Mouse (Mus musculus) lung, postnatal 25 days (tissue): Measurements from ENCODE around the gene Alg2.
A peak's percentile ranks its signal among the peaks of the same experiment; 100 is the strongest.

Experiments
- DNase-seq: peaks from one replicate; pipeline ENCODE4 v3.0.0; 2022; ENCODE audit warnings: low spot score

Gene Alg2

GRCm38 (mm10) chr4:47473968-47474729, at the start of gene Alg2, which contains the start of gene Sec61b:
Alg2 (minus strand) TSS chr4:47474333.
Sec61b (plus strand) TSS chr4:47474658.
- DNase-seq, result peak; percentile 98

DNA sequence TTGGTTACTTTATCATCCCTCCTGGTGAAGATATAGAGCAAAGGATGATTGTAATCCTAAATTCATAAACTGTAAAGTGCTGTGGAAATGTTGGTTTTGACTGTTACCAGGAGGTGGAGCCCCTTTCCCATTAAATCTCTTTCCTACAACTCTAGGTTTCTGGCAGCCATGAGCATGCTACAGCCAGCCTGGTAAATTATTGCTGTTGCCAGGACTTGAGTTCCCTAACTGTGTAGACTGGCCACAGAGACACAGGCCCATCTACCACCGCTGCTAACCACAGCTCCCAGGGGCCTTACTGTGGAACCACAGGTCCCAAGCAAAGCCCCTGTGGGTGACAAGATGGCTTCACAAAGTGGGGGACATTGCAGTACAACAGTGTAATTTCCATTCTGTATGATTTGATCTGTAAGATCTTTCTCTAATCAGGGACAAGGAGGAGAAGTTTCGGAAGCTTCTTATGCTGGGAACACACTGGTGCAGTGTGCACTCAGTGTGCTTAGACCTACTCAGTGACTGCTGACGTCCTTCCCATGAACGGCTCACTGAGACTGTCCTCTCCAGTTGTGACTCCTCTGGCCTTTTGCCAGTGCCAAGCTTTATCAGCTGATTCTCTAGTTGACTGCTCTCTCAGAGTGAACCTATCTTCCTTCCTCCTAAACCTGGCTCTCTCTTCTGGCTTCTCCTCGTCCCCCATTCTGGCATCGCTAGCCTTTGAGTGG, 47.9 kb upstream of the Alg2 start:
- DNase-seq, result no peak

DNA sequence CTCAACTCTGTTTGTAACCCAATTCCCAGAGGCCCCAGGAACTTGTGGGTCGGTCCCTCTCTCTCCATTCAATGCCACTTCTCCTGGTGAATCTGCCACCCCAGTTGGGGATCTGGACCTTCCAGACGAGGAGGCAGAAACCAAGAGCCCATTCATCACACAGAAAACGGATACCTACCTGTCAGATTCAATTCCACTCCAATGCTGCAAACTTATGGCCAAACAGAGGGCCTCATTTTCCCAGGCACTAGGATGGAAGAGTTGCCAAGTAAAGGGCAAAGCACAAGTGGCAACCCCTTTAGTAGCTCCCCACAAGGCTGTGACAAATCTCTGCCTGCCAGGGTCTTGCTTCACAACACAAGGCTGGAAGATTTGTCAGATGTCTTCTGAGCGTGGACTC, 45.9 kb upstream of the Alg2 start:
- DNase-seq, result no peak

DNA sequence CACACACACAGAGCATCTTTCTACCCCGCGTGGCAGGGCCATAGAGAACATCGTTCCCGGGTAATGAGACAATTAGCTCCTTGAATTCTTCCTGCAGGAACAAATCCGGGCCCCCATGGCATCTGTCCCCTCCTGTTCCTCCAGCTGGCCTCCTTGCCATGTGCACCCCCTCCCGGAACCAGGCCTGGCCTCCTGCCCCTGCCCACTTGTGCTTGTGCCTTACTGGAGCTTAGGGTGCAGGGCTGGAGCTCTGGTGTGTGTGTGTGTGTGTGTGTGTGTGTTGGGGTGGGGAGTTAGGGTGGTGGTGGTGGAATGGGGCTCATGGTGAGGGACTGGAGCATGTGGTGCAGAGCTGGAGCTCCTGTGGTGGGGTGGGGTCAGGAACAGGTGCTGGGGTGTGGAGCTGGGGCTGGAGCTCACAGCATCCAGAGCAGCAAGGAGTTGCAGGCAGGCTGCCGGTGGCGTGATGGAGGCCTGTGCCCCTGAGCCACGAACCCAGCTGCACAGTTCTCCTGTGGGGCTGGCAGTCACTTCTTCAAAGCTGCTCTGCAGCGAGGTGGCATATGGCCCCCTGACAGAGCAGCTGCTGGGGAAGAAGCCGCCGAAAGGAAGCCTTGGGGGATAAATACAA, 44.5 kb upstream of the Alg2 start:
- no peak for DNase-seq

DNA sequence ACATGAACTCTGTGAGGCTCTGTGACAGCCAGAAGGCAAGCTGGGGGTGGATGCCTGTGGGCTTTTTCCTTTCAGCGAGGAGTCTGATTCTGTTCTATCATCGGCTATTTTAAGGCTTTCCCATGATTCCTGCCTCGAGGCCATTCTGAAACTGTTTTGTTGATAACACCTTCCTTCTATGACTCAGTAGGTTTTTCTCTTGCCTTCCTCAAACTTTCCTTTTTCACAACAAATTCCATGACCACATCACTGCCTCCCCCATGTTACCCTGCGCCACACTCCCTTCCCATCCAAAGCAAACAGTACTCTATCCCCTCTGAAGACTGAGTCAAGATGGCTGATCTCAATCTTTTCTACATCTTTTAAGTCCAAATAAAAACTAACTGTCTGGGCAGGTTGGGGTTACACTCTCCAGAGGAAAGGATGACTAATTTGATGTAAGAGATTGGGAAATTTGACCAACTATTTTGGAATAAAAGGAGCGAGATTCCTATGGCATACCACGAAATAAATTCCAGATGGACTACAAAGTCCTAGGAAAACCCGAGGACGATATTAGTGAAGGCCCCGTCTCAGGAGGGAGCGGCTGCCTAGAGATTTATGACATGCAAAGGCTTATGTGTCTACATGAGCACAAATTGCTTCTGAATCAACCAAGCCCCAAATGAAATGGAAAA, 30.8 kb upstream of the Alg2 start:
- no peak for DNase-seq

GRCm38 (mm10) chr4:47503045-47503444, 28.9 kb upstream of the Alg2 start:
- no peak for DNase-seq

GRCm38 (mm10) chr4:47502546-47502971, 28.4 kb upstream of the Alg2 start:
- DNase-seq, result peak; percentile 42

DNA sequence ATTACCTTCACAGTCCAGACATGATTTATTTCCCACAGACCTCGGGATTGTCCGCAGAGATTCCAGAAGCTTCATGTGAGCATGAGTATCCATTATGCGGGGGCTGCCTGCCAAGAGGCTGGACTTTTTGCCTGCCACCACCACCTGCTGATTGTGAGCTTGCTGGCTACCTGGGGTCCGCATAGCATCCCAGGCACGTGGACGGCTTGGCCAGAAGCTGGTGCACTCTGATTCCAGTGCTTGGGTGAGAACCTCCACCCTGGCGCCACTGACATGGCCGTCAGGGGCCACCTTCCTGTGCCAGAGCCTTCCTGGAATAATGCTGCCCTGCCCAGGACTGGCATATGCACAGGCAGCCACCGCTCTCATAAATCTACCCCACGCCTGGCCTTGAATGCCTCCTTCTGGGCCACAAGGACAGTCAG, 25.0 kb upstream of the Alg2 start:
- no peak for DNase-seq

GRCm38 (mm10) chr4:47497811-47498385, 23.8 kb upstream of the Alg2 start:
- no peak for DNase-seq

GRCm38 (mm10) chr4:47494686-47495085, 20.6 kb upstream of the Alg2 start:
- no peak for DNase-seq

DNA sequence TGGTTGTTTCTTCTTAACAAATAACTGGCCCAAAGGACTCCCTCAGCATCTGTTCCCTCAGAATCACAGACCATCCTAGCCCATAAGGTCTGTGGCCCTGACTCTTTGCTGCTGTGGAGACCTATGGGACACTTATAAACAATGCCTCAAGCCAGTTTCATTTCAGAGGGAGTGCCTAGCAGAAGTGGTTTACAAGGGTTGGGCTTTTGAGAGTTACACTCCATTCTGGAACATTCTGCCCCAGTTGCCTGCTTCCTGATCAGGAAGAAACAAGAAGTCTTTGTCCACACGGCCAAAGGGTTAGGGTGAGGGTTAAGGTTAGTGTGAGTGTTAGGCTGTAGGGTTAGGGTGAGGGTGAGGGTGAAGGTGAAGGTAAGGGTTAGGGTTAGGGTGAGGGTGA, 20.0 kb upstream of the Alg2 start:
- DNase-seq, result peak; percentile 36

DNA sequence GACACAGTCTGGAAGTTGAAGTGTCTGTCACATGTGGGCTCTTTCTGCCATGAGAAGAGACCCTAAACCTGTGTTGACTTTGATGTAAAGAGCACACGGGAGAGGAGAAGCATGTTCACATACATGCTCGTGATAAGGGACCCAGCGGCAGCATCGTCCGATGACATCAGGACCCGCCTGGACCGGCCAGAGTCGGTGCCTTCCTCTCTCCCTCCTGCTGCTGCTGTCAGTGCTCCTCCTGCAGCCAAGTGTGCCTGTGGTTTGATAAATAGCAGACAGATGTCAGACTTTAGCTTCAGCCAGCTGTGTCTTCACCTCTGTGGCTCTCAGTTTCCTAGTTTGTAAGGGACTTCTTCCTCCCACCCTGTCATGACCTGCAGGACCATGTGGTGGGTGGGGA, 19.3 kb upstream of the Alg2 start:
- DNase-seq, result no peak

DNA sequence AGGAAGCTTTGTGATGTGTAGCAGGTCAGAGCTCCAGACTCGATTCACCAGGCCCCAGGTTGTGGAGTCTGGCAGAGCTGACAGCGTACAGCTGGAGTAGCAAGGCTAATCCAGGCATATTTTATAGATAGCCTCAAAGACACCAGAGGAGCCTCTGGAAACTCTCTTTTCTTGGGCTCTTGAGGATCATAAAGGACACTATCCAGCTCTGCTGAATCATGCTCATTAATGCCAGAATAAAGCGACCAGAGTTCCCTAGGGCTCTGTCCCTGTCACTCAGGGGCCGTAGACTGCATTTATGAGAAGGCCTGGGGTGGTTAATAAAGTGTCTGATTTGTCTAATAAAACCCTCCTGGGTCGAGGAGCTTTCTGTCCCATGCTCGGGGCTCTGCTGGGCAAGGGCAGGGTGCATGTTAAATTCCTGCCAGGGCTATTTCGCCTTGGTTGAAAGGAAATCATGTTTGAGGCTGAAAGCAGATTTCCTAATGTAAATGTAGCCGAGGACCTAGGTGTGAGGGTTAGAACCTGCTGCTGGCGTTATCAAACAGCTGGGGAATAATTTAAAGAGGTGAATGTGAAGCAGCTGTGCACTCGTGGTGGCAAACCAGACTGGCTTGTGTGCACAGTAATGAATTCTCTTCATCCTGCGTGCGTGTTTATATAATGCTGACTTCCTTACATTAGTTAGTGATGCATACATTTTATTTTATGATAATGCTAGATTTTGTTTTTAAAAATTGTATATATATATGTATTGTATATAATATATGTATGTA, 18.4 kb upstream of the Alg2 start:
- no peak for DNase-seq

GRCm38 (mm10) chr4:47491243-47491642, 17.1 kb upstream of the Alg2 start:
- DNase-seq, result no peak

- DNase-seq, result no peak
These were observed 6.4 kb upstream of the Alg2 start for GRCm38 (mm10) chr4:47480576-47480975.

DNA sequence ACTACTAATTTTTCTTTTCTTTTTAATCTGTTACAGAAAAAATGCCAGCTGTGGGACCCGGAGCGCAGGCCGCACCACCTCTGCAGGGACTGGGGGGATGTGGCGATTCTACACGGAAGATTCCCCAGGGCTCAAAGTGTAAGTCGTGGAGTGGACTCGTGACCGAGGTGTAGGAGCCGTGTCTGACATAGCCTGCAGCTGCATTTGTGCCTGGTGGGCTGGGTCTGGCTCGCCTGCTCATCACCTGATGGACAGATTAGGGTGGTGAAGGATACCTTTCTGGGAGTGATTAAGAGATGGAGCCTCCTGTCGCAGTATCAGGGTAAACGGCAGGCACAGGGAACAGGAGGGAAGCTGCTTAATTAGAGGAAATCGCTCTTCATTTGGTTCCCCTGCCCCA, 6.0 kb upstream of the Alg2 start:
- no peak for DNase-seq

DNA sequence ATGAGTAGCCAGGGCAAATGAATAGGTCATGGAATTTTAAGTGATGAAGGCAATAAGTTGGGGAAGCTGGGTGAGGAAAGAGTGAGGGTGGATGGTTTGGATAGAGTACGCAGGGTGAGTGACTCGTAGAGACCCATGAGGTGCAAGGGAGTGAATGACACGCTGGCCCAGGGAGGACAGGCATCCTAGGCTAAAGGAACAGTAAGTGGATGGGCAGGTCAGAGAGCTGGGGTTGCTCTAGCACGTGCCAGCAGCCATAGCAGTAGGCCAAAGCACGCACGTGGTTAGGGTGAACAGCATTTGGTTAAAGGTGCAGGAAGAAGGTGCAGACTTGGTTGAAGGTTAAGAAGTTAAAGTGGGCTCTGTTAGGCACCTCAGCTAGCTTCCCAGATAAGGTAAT, 3.4 kb upstream of the Alg2 start:
- DNase-seq, result no peak

GRCm38 (mm10) chr4:47474730-47475643, 854 bp upstream of the Alg2 start:
- DNase-seq, result no peak

DNA sequence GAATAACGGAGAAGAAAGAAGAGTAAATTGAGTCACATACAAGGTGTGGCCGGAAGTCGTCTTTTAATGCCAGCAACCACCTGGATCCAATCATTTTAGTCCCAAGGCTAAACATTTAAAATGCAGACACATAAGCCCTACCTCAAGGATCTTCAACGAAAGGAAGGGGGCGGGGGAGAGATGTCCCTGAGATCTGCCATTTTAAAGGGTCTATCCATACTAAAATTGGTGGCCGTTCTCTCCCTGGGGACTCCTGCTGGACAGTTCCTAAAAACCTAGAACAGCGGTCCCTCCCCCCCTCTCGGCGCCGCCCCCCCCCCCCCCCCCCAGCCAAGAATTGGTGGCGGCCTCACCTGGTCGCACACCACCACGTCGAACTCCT, 556 bp downstream of the Alg2 start:
- DNase-seq, result peak; percentile 5

DNA sequence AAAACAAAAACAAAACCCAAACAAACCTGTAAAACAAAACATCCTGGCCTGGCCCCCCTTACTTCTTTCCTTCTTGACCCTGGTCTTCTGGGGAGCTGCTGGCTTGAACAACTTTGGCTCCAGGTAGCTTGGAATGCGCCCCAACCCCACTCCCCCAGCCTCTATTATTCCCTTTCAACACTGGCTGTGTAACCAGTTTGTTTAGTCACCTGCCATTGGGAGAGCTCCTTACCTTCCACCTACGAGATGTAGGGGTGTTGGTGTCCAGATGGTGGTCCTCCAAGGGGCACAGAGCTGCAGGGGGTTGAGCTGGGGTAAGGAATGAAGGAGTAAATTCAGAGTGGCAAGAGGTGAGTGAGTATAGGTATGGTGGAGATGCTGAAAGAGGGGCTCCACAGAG, 6.9 kb downstream of the Alg2 start:
- DNase-seq, result no peak
